Mouse (Mus musculus) heart, embryonic 15.5 days (tissue): ENCODE results near the gene Snx12. TPM values are rescaled to one million over a fixed set of nuclear protein-coding genes. Genes with fewer than 3 reads are reported as not detected.
"Not testable (repeated sequence)": the region's sequence is repeated elsewhere in the genome, so short reads cannot be mapped to it uniquely, and the experiment has no call there.

Experiments used
- ATAC-seq: fragments of 200-750 bp; cut with Nextera tagmentation; replicated peaks from 2 replicates; pipeline ENCODE4 v1.8.0; 2017; ENCODE audit warnings: low read depth, moderate TSS enrichment; ENCODE audit not compliant: insufficient number of reproducible peaks, insufficient read depth, low FRiP score
- H3K27ac ChIP-seq: fragments of 300-500 bp; sonication (generic); 2 replicates; pipeline ENCODE4 v1.5.1; 2015; ENCODE audit warnings: mild to moderate bottlenecking, inconsistent platforms
- H3K27me3 ChIP-seq: fragments of 300-500 bp; sonication (generic); 2 replicates; pipeline ENCODE4 v1.6.1; 2015; ENCODE audit warnings: inconsistent platforms
- H3K36me3 ChIP-seq: fragments of 300-500 bp; sonication (generic); 2 replicates; pipeline ENCODE4 v1.6.1; 2015; ENCODE audit warnings: mild to moderate bottlenecking, inconsistent platforms
- H3K4me1 ChIP-seq: fragments of 300-500 bp; sonication (generic); replicated peaks from 2 replicates; pipeline ENCODE4 v1.6.1; 2015; ENCODE audit warnings: inconsistent platforms
- H3K4me2 ChIP-seq: fragments of 300-500 bp; sonication (generic); 2 replicates; pipeline ENCODE4 v1.6.1; 2015; ENCODE audit warnings: inconsistent platforms, mild to moderate bottlenecking, moderate library complexity
- H3K4me3 ChIP-seq: fragments of 300-500 bp; sonication (generic); 2 replicates; pipeline ENCODE4 v1.5.1; 2015; ENCODE audit warnings: mild to moderate bottlenecking, inconsistent platforms
- H3K9ac ChIP-seq: fragments of 300-500 bp; sonication (generic); 2 replicates; pipeline ENCODE4 v1.6.1; 2015; ENCODE audit warnings: mild to moderate bottlenecking, inconsistent platforms
- H3K9me3 ChIP-seq: fragments of 300-500 bp; sonication (generic); replicated peaks from 2 replicates; pipeline ENCODE4 v1.6.1; 2016; ENCODE audit warnings: inconsistent platforms
- WGBS: fragments of 180-500 bp; shearing (Covaris S2); methylation state at CpG from one replicate; pipeline ENCODE4 v1.1.7; 2015; ENCODE audit warnings: mixed read lengths; 5-methylcytosine and 5-hydroxymethylcytosine counted together
- polyA plus RNA-seq: library from polyadenylated mRNA; unstranded; fragments of >200 nt; fragmentation: Nextera tagmentation; extraction: Ambion mirVana; gene quantifications from 2 replicates; pipeline ENCODE4 v1.2.1, GENCODE M21; 2015

Snx12 gene
- polyA plus RNA-seq, 1 experiment from 2014 or later: 34.3 TPM

DNA sequence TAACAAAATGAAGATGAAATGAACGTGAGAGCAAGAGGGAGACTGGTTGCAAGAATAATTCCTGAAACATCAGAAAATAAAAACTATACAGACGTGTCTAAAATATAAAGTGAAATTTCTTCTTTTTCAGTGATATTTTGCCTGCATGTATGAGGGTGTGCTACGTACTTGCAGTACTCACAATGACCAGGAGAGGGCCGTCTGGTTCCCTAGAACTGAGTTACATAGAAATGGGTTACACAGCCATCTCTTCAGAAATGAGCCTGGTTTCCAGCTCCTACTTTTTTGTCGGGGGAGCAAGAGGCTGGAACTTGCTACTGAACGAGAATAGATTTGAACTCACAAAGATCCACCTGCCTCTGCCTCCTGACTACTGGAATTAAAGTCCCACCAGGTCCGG is 91.4 kb downstream of the Snx12 start:
- Histone ChIP-seq H3K9me3 (no peaks in the 10 kb centered on the region), H3K36me3 (no peaks in the 10 kb centered on the region), H3K27ac (no peak overlapping the region), H3K27me3 (no peaks in the 10 kb centered on the region), H3K4me1 (no peaks in the 10 kb centered on the region; the same call in 1 of the 2 replicates), H3K4me3 (no peak overlapping the region), H3K4me2 (no peak overlapping the region), H3K9ac (no peak overlapping the region)
- no peak for ATAC-seq
- 25% methylated on average over 7 of the region's 7 CpGs for WGBS

DNA sequence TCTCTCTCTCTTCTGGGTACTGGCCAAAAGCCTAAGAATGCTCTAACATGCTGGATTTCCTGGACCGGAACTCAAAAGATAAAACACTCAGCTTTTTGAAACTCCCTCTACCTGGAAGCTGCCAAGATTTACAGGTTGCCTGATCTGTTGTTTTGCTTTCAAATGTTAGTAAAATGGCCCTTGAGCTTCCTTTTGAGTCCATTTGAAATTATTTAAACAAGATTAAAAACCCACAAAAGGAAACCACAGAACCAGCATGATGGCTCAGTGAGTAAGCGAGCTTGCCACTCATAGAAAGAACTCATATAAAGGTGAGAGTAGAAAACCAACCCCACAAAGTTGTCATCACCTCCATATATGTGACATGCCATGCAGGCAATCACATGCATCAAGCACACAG is 93.8 kb downstream of the Snx12 start:
- H3K27me3 ChIP-seq: no peaks in the 10 kb centered on the region
- H3K4me3 ChIP-seq: no peak overlapping the region
- no peak for ATAC-seq
- H3K9ac ChIP-seq: no peak overlapping the region
- WGBS: 61% methylated on average over 2 of the region's 2 CpGs
- H3K4me2 ChIP-seq: no peak overlapping the region
- H3K27ac ChIP-seq: no peak overlapping the region
- no peaks in the 10 kb centered on the region for H3K9me3 ChIP-seq
- H3K36me3 ChIP-seq: no peaks in the 10 kb centered on the region
- H3K4me1 ChIP-seq: no peaks in the 10 kb centered on the region; the same call in 1 of the 2 replicates

DNA sequence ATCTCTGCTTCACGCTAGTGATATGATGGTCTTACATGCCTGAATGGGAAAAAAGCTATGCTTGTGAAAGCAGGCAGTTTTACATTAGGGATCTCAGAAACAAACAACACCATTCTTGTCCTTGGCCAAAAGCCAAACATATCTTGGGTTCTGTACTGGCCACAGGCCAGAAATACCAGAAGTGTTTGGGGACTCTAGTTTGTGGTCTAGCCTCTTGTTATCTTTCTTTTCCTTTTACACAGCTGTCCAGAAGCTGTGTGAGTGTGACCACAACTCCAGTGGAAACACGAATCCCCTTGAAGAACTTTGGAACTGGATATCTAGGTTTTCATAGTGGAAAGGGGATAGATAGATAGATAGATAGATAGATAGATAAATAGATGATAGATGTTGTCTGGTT is 95.4 kb downstream of the Snx12 start:
- Histone ChIP-seq H3K4me2 (no peak overlapping the region), H3K36me3 (no peaks in the 10 kb centered on the region), H3K27ac (peak overlapping the region; percentile 69), H3K4me3 (no peak overlapping the region), H3K27me3 (no peaks in the 10 kb centered on the region), H3K4me1 (no peaks in the 10 kb centered on the region; the same call in 1 of the 2 replicates), H3K9me3 (no peaks in the 10 kb centered on the region), H3K9ac (no peak overlapping the region)
- WGBS: 24% methylated on average over 2 of the region's 2 CpGs
- peak; percentile 53 for ATAC-seq

DNA sequence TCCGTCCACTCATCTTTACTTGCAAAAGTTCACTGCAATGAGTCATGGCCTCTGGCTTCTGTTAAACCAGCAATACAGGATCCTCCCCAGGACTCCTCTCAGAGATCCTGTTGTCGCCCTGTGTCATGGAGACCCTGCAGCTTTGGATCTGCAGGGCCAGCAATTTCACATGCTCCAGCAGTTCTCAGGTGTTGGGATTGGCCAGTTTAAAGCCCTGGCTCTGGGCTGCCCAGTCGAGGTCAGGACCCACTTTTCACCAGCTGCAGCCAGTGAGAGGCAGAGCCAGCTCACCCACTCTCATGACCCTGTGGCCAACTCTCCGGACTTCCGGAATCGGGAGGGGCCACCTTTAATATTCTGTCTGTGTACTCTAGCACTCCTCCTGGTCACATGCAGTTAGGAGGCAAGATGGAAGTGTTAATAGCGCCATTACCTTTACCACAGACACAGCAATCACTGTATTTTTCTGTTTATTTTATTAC is 95.8 kb downstream of the Snx12 start:
- peak; percentile 53 for ATAC-seq
- H3K9me3 ChIP-seq: no peaks in the 10 kb centered on the region
- no peaks in the 10 kb centered on the region; the same call in 1 of the 2 replicates for H3K4me1 ChIP-seq
- H3K27me3 ChIP-seq: no peaks in the 10 kb centered on the region
- H3K4me3 ChIP-seq: no peak overlapping the region
- no peaks in the 10 kb centered on the region for H3K36me3 ChIP-seq
- H3K27ac ChIP-seq: peak overlapping the region; percentile 69
- WGBS: 56% methylated on average over 7 of the region's 7 CpGs
- no peak overlapping the region for H3K4me2 ChIP-seq
- no peak overlapping the region for H3K9ac ChIP-seq

DNA sequence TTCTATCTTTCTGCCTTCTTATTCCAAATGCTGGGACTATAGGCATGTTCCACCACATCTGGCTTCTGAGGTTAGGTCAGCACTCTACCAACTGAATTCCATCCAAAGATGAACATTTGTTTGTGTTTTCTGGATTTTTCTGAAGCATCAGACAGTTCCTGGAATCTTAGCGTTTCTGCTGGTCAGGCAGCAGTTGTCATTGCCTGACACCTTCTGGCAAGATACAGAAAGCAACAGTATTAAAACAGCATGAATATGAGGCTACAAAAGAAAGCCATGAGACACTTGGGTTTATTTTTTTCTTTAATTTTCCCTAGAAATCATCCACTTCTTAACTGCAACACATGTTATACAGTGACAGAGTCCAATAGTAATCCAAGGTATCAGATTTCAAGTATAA is 101.8 kb downstream of the Snx12 start:
- no peak overlapping the region for H3K9ac ChIP-seq
- H3K36me3 ChIP-seq: no peaks in the 10 kb centered on the region
- WGBS: 67% methylated on average over 1 of the region's 1 CpGs
- no peak overlapping the region for H3K4me3 ChIP-seq
- H3K27me3 ChIP-seq: no peaks in the 10 kb centered on the region
- no peaks in the 10 kb centered on the region for H3K9me3 ChIP-seq
- H3K4me1 ChIP-seq: no peaks in the 10 kb centered on the region
- no peak overlapping the region for H3K27ac ChIP-seq
- H3K4me2 ChIP-seq: no peak overlapping the region
- ATAC-seq: no peak

DNA sequence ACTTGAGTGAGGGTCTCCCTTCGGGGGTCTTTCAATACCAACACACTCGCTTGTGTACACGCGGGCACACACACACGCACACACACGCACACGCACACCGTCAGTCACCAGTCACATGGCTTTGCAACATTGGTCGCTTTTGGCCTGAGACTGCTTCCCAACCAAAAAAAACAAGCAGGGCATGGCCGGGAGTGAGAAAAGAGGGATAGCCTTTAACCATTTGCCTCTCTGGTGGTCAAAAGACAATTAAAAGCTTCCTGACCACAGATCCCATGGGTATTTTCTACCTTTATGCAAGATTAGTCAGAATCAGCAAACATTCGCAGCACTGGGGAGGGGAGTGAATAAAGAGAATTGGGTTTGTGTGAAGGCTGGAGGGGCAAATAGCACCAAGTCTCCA is 136.4 kb downstream of the Snx12 start, which contains the start of gene Slc7a3:
TSS of gene Slc7a3 (minus strand) at position 101 of the 400 bp plus-strand sequence.
- Histone ChIP-seq H3K4me3 (peak within 1 kb of the TSS; percentile 37), H3K4me1 (no peaks in the 10 kb centered on the region), H3K9me3 (no peaks in the 10 kb centered on the region), H3K9ac (no peak within 1 kb of the TSS), H3K27ac (no peak within 1 kb of the TSS), H3K27me3 (0 out of 2 replicates have a peak, but pooled peaks cover 13% of the 10 kb centered on the region), H3K36me3 (no peaks in the 10 kb centered on the region), H3K4me2 (peak within 1 kb of the TSS; percentile 64)
- ATAC-seq: no peak
- WGBS: 26% methylated on average over 11 of the region's 11 CpGs

DNA sequence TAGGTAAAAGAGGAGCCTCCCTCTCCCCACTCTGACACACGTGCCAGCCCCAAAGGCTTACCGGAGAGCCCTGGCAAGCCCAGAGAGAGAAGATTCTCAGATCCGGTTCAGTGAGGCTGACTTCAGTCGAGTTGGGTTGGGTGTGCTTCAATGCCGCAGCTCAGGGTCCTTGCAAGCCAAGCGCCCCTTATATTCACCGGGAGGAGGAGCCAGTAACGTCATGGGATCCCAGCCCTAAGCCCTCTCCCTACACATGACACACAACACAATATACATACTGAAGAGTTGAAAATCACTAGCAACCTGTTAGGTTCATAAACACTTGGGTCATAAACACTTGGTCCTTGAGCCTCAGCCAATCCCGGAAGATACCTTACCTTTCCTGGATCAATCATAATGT is 137.2 kb downstream of the Snx12 start:
- not testable (repeated sequence) for ATAC-seq, H3K36me3 ChIP-seq, H3K9me3 ChIP-seq, H3K27ac ChIP-seq, H3K4me1 ChIP-seq, H3K9ac ChIP-seq
- Histone ChIP-seq H3K27me3 (0 out of 2 replicates have a peak, but pooled peaks cover 13% of the 10 kb centered on the region), H3K4me2 (peak overlapping the region; percentile 64), H3K4me3 (peak overlapping the region; percentile 37)
- WGBS: 9% methylated on average over 9 of the region's 9 CpGs

DNA sequence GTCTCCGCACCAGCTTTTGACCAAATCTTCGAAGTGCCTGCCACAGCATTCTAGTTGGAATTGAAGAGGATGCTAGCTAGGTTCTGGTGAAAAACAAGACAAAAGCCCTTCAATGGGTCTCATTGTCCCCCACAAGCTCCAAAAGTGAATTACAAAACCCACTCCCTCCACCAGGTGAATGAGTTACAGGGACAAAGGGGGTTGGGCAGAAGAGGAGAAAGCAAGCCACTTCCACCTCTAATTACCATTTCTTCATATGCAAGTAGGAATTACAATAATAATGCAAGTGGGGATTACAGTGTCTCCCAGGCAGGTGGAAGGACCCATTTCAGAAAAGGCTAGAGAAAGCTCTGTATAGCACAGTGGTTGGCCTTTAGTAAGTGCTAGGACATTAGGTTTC is 138.2 kb downstream of the Snx12 start:
- H3K9me3 ChIP-seq: no peaks in the 10 kb centered on the region
- H3K36me3 ChIP-seq: no peaks in the 10 kb centered on the region
- ATAC-seq: no peak
- H3K4me2 ChIP-seq: peak overlapping the region; percentile 64; the same call in 1 of the 2 replicates
- no peak overlapping the region for H3K9ac ChIP-seq
- WGBS: 69% methylated on average over 2 of the region's 2 CpGs
- no peaks in the 10 kb centered on the region for H3K4me1 ChIP-seq
- H3K27me3 ChIP-seq: 0 out of 2 replicates have a peak, but pooled peaks cover 13% of the 10 kb centered on the region
- H3K27ac ChIP-seq: no peak overlapping the region
- no peak overlapping the region for H3K4me3 ChIP-seq

DNA sequence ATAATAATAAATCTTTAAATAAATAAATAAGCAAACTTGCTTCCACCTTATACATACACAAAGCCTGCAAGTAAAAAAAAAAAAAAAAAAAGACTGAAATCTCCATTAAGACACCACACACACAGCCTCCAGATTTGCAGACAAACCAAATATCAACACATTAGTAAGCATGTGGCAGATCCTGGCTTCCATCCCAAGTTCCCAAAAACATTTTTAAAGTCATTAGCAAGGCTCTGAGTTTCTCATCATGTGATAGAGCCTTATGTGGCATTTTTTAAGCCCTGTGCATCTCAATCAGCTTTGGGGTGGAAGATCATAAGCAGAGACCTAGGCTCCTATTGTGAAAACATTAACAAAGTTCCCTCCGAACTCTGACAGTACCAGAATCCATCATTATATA is 157.1 kb downstream of the Snx12 start:
- no peak for ATAC-seq

DNA sequence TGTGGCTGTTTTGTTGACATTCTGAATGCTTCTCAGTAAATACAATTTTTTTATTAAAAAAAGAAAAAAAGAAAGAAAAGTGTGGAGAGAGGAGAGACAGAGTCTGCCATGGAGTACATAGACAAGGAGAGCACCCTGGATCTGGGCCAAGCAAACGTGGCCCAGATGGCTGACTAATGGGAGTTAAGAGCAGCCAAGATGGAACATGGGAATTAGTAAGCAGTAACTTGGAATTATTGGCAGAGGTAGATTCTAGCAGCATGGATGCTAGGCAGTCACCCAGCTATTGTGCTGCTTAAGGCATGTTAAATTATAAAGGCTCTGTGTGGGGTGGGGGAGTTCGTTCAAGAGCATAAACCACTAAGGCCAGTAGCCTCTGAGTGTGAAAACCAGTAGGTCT is 158.9 kb downstream of the Snx12 start:
- Histone ChIP-seq H3K9ac (no peak overlapping the region), H3K27ac (no peak overlapping the region), H3K4me2 (no peak overlapping the region), H3K9me3 (no peaks in the 10 kb centered on the region; the same call in 1 of the 2 replicates), H3K4me1 (no peaks in the 10 kb centered on the region), H3K4me3 (no peak overlapping the region), H3K27me3 (no peaks in the 10 kb centered on the region), H3K36me3 (no peaks in the 10 kb centered on the region)
- no peak for ATAC-seq
- WGBS: 52% methylated on average over 2 of the region's 2 CpGs

More for the DNA sequence above, 157.1 kb downstream of the Snx12 start:
- 65% methylated on average over 1 of the region's 1 CpGs for WGBS
- Histone ChIP-seq H3K9me3 (no peaks in the 10 kb centered on the region), H3K36me3 (no peaks in the 10 kb centered on the region), H3K4me3 (no peak overlapping the region), H3K9ac (no peak overlapping the region), H3K4me1 (no peaks in the 10 kb centered on the region), H3K27me3 (no peaks in the 10 kb centered on the region), H3K4me2 (no peak overlapping the region), H3K27ac (no peak overlapping the region)

DNA sequence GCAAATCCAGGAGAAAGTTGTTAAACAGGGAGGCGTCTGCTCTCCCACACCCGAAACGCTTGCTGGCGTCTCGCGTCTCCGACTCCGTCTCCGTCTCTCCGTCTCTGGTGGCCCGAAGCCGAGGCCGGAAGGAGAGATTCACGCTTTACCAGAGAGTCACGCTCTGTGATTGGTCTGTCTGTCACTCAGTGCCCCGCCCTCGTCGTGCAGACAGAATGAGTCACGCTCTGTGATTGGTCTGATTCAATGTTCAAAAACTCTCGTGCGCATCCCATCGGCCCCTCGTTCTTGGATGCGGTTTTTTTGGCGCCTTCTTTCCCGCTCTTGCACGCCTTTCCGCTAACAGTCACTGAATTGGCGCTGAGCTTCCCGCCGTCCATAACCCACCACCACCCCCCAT is 162.8 kb downstream of the Snx12 start, which contains the start of gene Tex11:
TSS of gene Tex11 (minus strand) at position 127 of the 400 bp plus-strand sequence.
- no peaks in the 10 kb centered on the region; the same call in 1 of the 2 replicates for H3K9me3 ChIP-seq
- H3K36me3 ChIP-seq: no peaks in the 10 kb centered on the region
- ATAC-seq: no peak
- H3K27ac ChIP-seq: no peak within 1 kb of the TSS
- whole genome bisulfite sequencing: 77% methylated on average over 31 of the region's 31 CpGs
- H3K4me3 ChIP-seq: no peak within 1 kb of the TSS
- H3K4me2 ChIP-seq: no peak within 1 kb of the TSS
- no peaks in the 10 kb centered on the region for H3K4me1 ChIP-seq
- H3K27me3 ChIP-seq: no peaks in the 10 kb centered on the region
- no peak within 1 kb of the TSS for H3K9ac ChIP-seq
